Mouse (Mus musculus) ES-E14 (cell line): ENCODE data around the gene Parp4.

ENCODE experiments used
- CHD2 ChIP-seq: IDR thresholded peaks from 2 replicates; pipeline ENCODE4 v1.6.1; 2014; ENCODE audit warnings: mild to moderate bottlenecking, low read depth, low read length, inconsistent platforms
- HCFC1 ChIP-seq: IDR thresholded peaks from 2 replicates; pipeline ENCODE4 v1.6.1; 2012; ENCODE audit warnings: low read length, inconsistent platforms, borderline replicate concordance; ENCODE audit not compliant: insufficient read depth
- MAFK ChIP-seq: IDR thresholded peaks from 2 replicates; pipeline ENCODE4 v1.6.1; 2014; ENCODE audit warnings: mild to moderate bottlenecking, low read depth, low read length, inconsistent platforms; ENCODE audit not compliant: insufficient read depth
- ZC3H11A ChIP-seq: IDR thresholded peaks from 2 replicates; pipeline ENCODE4 v1.6.1; 2012; ENCODE audit warnings: low read depth, mild to moderate bottlenecking, inconsistent platforms, low read length, borderline replicate concordance
- ZNF384 ChIP-seq: IDR thresholded peaks from 2 replicates; pipeline ENCODE4 v1.6.1; 2012; ENCODE audit warnings: low read depth, low read length, inconsistent platforms

GRCm38 (mm10) chr14:56666909-56667308 lies 91.5 kb downstream of the Parp4 start:
- TF ChIP-seq CHD2, result no peak
- TF ChIP-seq ZC3H11A, result no peak
- no peak for TF ChIP-seq HCFC1
- no peak for TF ChIP-seq MAFK
- peak; percentile 61; the same call in 1 of the 2 replicates for TF ChIP-seq ZNF384
